Mouse (Mus musculus) bone marrow macrophage, adult 2 months (primary cell): Measurements from ENCODE around the gene Serpine2. TPM values are rescaled to one million over a fixed set of nuclear protein-coding genes. Genes with fewer than 3 reads are reported as not detected.

Source experiments
- H3K27ac ChIP-seq: 2 replicates; pipeline ENCODE4 v1.5.1; 2012; ENCODE audit warnings: low read depth, low read length; ENCODE audit not compliant: insufficient read depth
- H3K4me1 ChIP-seq: 2 replicates; pipeline ENCODE4 v1.6.1; 2012; ENCODE audit warnings: low read length; ENCODE audit not compliant: control insufficient read depth, insufficient read depth
- H3K4me3 ChIP-seq: 2 replicates; pipeline ENCODE4 v1.5.1; 2012; ENCODE audit warnings: mild to moderate bottlenecking, low read length, moderate library complexity; ENCODE audit not compliant: insufficient read depth
- CTCF ChIP-seq: IDR thresholded peaks from 2 replicates; pipeline ENCODE4 v1.5.1; 2012; ENCODE audit warnings: low read depth, mild to moderate bottlenecking, low read length, moderate library complexity
- POLR2A ChIP-seq: IDR thresholded peaks from 2 replicates; pipeline ENCODE4 v1.6.1; 2012; ENCODE audit warnings: mild to moderate bottlenecking, low read depth, low read length, borderline replicate concordance
- polyA plus RNA-seq: library from polyadenylated mRNA; stranded (reverse); fragments of >200 nt; gene quantifications from 2 replicates; pipeline ENCODE4 v1.2.4, GENCODE M21; 2012; ENCODE audit not compliant: missing spikeins, insufficient read depth, insufficient read length

The Serpine2 gene
- 1.4 and 1.5 TPM in 2 replicates for polyA plus RNA-seq

GRCm38 (mm10) chr1:79861130-79861942 lies at the start of gene Serpine2:
Gene Serpine2 (minus strand): TSS chr1:79861180.
- Histone ChIP-seq H3K27ac (no peak within 1 kb of the TSS), H3K4me1 (no peaks in the 10 kb centered on the region), H3K4me3 (no peak within 1 kb of the TSS)
- TF ChIP-seq POLR2A (no peak), CTCF (no peak)

- H3K4me3 ChIP-seq = no peak overlapping the region
These were observed 46.8 kb upstream of the Serpine2 start for GRCm38 (mm10) chr1:79907811-79908210.

GRCm38 (mm10) chr1:79905241-79905640 lies 44.3 kb upstream of the Serpine2 start:
- H3K4me3 ChIP-seq = no peak overlapping the region
- no peak overlapping the region for H3K27ac ChIP-seq
- TF ChIP-seq POLR2A (no peak), CTCF (no peak)
- no peaks in the 10 kb centered on the region for H3K4me1 ChIP-seq

More at GRCm38 (mm10) chr1:79907811-79908210, 46.8 kb upstream of the Serpine2 start:
- H3K27ac ChIP-seq = no peak overlapping the region
- no peaks in the 10 kb centered on the region for H3K4me1 ChIP-seq
- TF ChIP-seq CTCF (no peak), POLR2A (no peak)

- H3K27ac ChIP-seq = no peak overlapping the region
- no peaks in the 10 kb centered on the region for H3K4me1 ChIP-seq
- H3K4me3 ChIP-seq = no peak overlapping the region
- no peak for TF ChIP-seq CTCF
- no peak for TF ChIP-seq POLR2A
These were observed 41.9 kb upstream of the Serpine2 start for GRCm38 (mm10) chr1:79902901-79903300.

GRCm38 (mm10) chr1:79882648-79883047 lies 21.7 kb upstream of the Serpine2 start:
- Histone ChIP-seq H3K4me1 (no peaks in the 10 kb centered on the region), H3K4me3 (no peak overlapping the region), H3K27ac (no peak overlapping the region)
- TF ChIP-seq CTCF (no peak), POLR2A (no peak)

- Histone ChIP-seq H3K4me3 (no peak overlapping the region), H3K4me1 (no peaks in the 10 kb centered on the region), H3K27ac (no peak overlapping the region)
- TF ChIP-seq POLR2A (no peak), CTCF (no peak)
These were observed 13.8 kb upstream of the Serpine2 start for GRCm38 (mm10) chr1:79874741-79875140.

GRCm38 (mm10) chr1:79860411-79861039 lies 455 bp downstream of the Serpine2 start:
- Histone ChIP-seq H3K4me1 (no peaks in the 10 kb centered on the region), H3K27ac (no peak overlapping the region), H3K4me3 (no peak overlapping the region)
- TF ChIP-seq POLR2A (no peak), CTCF (no peak)

- H3K27ac ChIP-seq = no peak overlapping the region
- TF ChIP-seq POLR2A (no peak), CTCF (no peak)
- H3K4me3 ChIP-seq = no peak overlapping the region
- no peaks in the 10 kb centered on the region for H3K4me1 ChIP-seq
These were observed 1.0 kb downstream of the Serpine2 start for GRCm38 (mm10) chr1:79859975-79860374.

- no peak for TF ChIP-seq POLR2A
- TF ChIP-seq CTCF = no peak
- H3K4me1 ChIP-seq = no peaks in the 10 kb centered on the region
- no peak overlapping the region for H3K27ac ChIP-seq
- peak overlapping the region; percentile 11; the same call in 1 of the 2 replicates for H3K4me3 ChIP-seq
These were observed 2.0 kb downstream of the Serpine2 start for GRCm38 (mm10) chr1:79859026-79859425.
